Mouse (Mus musculus): ENCODE data around the gene 1700001O22Rik.

- TF ChIP-seq CTCF (conservative IDR thresholded peaks at IDR 0.05; ENCODE audit: low read length) (no peak), POU5F1 (IDR thresholded peaks at IDR 0.05; ENCODE audit: borderline replicate concordance, low read length) (no peak), NANOG (IDR thresholded peaks at IDR 0.05; ENCODE audit: borderline replicate concordance, low read length) (no peak)
These were observed 44.4 kb downstream of the 1700001O22Rik start for GRCm38 (mm10) chr2:30759088-30759374.

Measured in E14TG2a.4 (cell line).